Mouse (Mus musculus) liver, embryonic 14.5 days (tissue): ENCODE measurements around the gene Slc25a13. TPM values are rescaled to one million over a fixed set of nuclear protein-coding genes. Genes with fewer than 3 reads are reported as not detected.

Experiments
- ATAC-seq: fragments of 200-750 bp; cut with Nextera tagmentation; 2 replicates; pipeline ENCODE4 v1.8.0; 2017; ENCODE audit warnings: moderate number of reproducible peaks, mild to moderate bottlenecking, moderate library complexity; ENCODE audit not compliant: insufficient read depth
- DNase-seq, 3 experiments: peaks; one replicate each; pipeline ENCODE4 v3.0.0-alpha.2; 2012 to 2013; ENCODE audit warnings: low read depth in 3 of 3, low spot score in 3 of 3
- H3K27ac ChIP-seq: fragments of 300-500 bp; sonication (generic); 2 replicates; pipeline ENCODE4 v1.5.1; 2014; ENCODE audit warnings: moderate library complexity, mild to moderate bottlenecking, control low read depth, inconsistent platforms
- H3K27me3 ChIP-seq: fragments of 300-500 bp; sonication (generic); 2 replicates; pipeline ENCODE4 v1.6.1; 2014; ENCODE audit warnings: mild to moderate bottlenecking, low read length, moderate library complexity; ENCODE audit not compliant: control insufficient read depth, insufficient read depth
- H3K36me3 ChIP-seq: fragments of 300-500 bp; sonication (generic); replicated peaks from 2 replicates; pipeline ENCODE4 v1.6.1; 2014; ENCODE audit warnings: low read depth; ENCODE audit not compliant: control insufficient read depth, insufficient read depth
- H3K4me1 ChIP-seq, 2 experiments: fragments of 200-500 bp in 1 of 2; fragments of 300-500 bp in 1 of 2; sonication (generic) in 1 of 2; replicated peaks; 2 replicates each; pipeline ENCODE4 v1.6.1; 2012 to 2014; ENCODE audit warnings: antibody characterized with exemption in 1 of 2, inconsistent platforms in 1 of 2, low read length in 1 of 2; ENCODE audit not compliant: control insufficient read depth in 2 of 2, insufficient read depth in 2 of 2
- H3K4me2 ChIP-seq: fragments of 300-500 bp; sonication (generic); 2 replicates; pipeline ENCODE4 v1.6.1; 2014; ENCODE audit warnings: low read depth, mild to moderate bottlenecking, control low read depth, moderate library complexity
- H3K4me3 ChIP-seq, 2 experiments: fragments of 200-500 bp in 1 of 2; fragments of 300-500 bp in 1 of 2; sonication (generic) in 1 of 2; 2 replicates each; pipeline ENCODE4 v1.5.1; 2012 to 2014; ENCODE audit warnings: low read depth in 2 of 2, low read length in 2 of 2, mild to moderate bottlenecking in 2 of 2, control low read depth in 1 of 2, inconsistent platforms in 1 of 2, moderate library complexity in 1 of 2; ENCODE audit not compliant: insufficient read depth in 1 of 2
- H3K9ac ChIP-seq: fragments of 300-500 bp; sonication (generic); replicated peaks from 2 replicates; pipeline ENCODE4 v1.6.1; 2014; ENCODE audit warnings: mild to moderate bottlenecking, control low read depth, moderate library complexity
- H3K9me3 ChIP-seq: fragments of 300-500 bp; sonication (generic); 2 replicates; pipeline ENCODE4 v1.6.1; 2016; ENCODE audit warnings: low read length, mixed read lengths; ENCODE audit not compliant: control insufficient read depth
- CTCF ChIP-seq: IDR thresholded peaks from 2 replicates; pipeline ENCODE4 v1.5.1; 2016; ENCODE audit warnings: antibody characterized with exemption, low read depth, control low read depth
- EP300 ChIP-seq: IDR thresholded peaks from 2 replicates; pipeline ENCODE4 v1.6.1; 2016; ENCODE audit warnings: antibody characterized with exemption, low read depth
- WGBS: fragments of 180-500 bp; shearing (Covaris S2); extraction: QIAGEN DNeasy Blood & Tissue Kit; methylation state at CpG from one replicate; pipeline ENCODE4 v1.1.7; 2014; ENCODE audit not compliant: insufficient replicate concordance; 5-methylcytosine and 5-hydroxymethylcytosine counted together
- polyA plus RNA-seq, 2 experiments: library from polyadenylated mRNA; depleted of rRNA in 1 of 2; stranded (reverse) in 1 of 2; unstranded in 1 of 2; fragments of >200 nt; fragmentation: Nextera tagmentation in 1 of 2; extraction: Ambion mirVana in 1 of 2; gene quantifications; 2 replicates each; pipeline versions ENCODE4 v1.2.1 to v1.2.3; 2012 to 2014

Slc25a13 gene
- polyA plus RNA-seq, 2 experiments: 11.6 to 26.0 TPM

DNA sequence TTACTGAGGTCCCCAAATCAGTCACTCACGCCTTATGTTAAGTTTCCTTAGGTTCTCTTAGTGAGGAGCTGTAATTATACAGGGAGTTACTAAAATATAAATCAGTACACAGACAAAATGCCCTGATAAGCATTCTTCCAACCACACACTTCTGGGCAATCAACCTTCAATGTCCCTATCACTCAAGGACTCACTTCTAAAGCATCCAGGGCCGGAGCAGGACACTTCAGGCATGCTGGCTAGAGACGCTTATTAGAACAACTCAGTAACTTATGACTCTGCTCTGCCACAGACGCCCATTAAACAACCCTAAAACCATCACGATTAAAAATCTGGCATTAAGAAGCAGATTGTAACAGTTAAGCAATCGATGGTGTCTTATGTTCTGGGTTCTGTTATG is 19.6 kb downstream of the Slc25a13 start:
- 70% methylated on average over 6 of the region's 6 CpGs for WGBS
- Histone ChIP-seq H3K4me3 (no peak overlapping the region), H3K9me3 (no peaks in the 10 kb centered on the region), H3K4me2 (no peak overlapping the region), H3K4me1 (no peaks in the 10 kb centered on the region; a peak in 1 of 4 replicates), H3K9ac (no peak overlapping the region), H3K36me3 (no peaks in the 10 kb centered on the region), H3K27me3 (no peaks in the 10 kb centered on the region), H3K27ac (no peak overlapping the region)
- TF ChIP-seq EP300 (no peak), CTCF (no peak)
- no peak for DNase-seq
- ATAC-seq: no peak

DNA sequence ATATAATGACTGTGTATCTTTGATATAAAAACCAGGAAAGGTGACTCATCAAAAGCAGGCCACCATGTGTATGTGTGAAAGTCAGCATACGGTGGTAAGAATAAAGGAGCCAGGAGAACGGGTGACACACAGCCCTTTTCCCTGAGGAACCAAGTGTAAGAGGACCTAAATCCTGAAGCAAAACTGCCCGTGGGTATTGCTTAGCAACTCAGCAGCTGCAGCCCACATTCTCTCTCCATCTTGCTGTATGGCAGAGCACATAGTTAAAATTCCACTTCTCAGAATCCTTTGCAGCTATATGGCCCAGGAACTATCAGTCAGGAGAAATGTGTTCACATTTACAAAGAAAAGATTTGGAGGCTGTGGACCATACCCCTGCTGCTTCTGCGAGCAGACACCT is 20.4 kb downstream of the Slc25a13 start:
- no peaks in the 10 kb centered on the region for H3K27me3 ChIP-seq
- DNase-seq: no peak
- no peaks in the 10 kb centered on the region for H3K9me3 ChIP-seq
- no peak overlapping the region for H3K9ac ChIP-seq
- no peaks in the 10 kb centered on the region for H3K4me1 ChIP-seq
- H3K36me3 ChIP-seq: no peaks in the 10 kb centered on the region
- no peak for TF ChIP-seq CTCF
- TF ChIP-seq EP300: no peak
- H3K4me2 ChIP-seq: no peak overlapping the region
- H3K27ac ChIP-seq: no peak overlapping the region
- 72% methylated on average over 4 of the region's 4 CpGs for WGBS
- no peak for ATAC-seq
- H3K4me3 ChIP-seq: no peak overlapping the region

DNA sequence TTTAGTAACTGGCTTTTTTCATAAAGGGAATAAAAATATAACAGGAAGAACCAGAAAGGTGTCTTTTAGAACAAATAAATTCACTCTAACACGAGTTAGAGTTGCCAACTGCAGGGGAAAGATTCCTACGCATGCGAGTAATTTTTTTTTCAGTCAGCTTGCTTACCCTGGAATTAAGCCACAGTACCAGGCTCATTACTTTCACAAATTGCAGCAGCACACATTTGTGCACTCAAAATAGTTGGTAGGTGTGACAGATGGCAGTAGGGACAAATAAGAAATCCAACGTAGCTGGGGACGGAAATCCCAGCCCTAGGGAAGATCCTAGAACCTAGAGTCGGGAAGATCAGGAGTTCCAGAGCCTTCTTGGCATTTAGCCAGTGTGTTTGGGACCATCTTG is 22.1 kb downstream of the Slc25a13 start:
- no peak overlapping the region for H3K4me2 ChIP-seq
- H3K4me1 ChIP-seq: no peaks in the 10 kb centered on the region
- H3K4me3 ChIP-seq: no peak overlapping the region
- H3K9me3 ChIP-seq: no peaks in the 10 kb centered on the region
- H3K27me3 ChIP-seq: no peaks in the 10 kb centered on the region
- H3K9ac ChIP-seq: no peak overlapping the region
- no peak overlapping the region for H3K27ac ChIP-seq
- TF ChIP-seq EP300: no peak
- TF ChIP-seq CTCF: no peak
- WGBS: 75% methylated on average over 6 of the region's 6 CpGs
- no peak for DNase-seq
- no peaks in the 10 kb centered on the region for H3K36me3 ChIP-seq
- no peak for ATAC-seq

DNA sequence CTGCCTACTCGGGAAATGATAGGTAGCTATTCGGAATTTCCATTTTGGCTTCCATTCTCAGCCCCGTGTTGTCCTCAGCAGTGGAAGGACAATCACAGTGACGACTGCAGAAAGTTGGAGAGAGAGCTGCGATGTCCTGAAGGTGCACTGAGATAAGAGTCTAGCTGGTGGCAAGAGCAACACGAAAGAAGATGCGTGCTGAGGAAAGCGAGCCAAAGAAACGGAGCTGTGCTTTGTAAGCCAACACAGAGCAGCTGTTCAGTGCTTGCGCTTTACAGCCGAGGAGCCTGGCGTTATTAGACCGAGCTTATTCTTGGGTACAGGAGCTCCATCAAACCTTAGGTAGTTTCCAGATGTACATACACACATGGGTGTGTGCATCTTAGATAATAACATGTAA is 23.1 kb downstream of the Slc25a13 start:
- no peaks in the 10 kb centered on the region for H3K9me3 ChIP-seq
- H3K9ac ChIP-seq: no peak overlapping the region
- no peak for TF ChIP-seq EP300
- TF ChIP-seq CTCF: no peak
- no peak overlapping the region for H3K4me2 ChIP-seq
- ATAC-seq (no peak), DNase-seq (no peak)
- no peaks in the 10 kb centered on the region for H3K27me3 ChIP-seq
- no peak overlapping the region for H3K27ac ChIP-seq
- H3K4me3 ChIP-seq: no peak overlapping the region
- no peaks in the 10 kb centered on the region for H3K36me3 ChIP-seq
- WGBS: 72% methylated on average over 13 of the region's 13 CpGs
- H3K4me1 ChIP-seq: no peaks in the 10 kb centered on the region

DNA sequence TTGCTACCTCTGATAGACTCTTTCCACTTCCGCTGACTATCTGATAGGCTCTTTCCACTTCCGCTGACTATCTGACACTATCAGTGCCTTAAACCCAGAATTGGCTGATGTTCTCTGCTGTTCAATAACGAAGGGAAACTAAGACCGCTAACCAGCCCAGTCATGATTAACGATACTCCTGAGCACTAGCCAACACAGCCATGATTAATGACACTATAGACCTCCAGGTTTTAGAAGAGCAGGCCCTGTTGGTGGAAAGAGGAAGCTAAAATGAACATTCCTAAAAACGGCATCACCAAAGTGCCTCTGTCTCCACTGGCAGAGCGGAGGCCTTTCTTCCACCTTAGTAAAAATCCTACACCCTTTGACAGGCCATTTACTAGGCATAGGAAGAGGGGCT is 24.6 kb downstream of the Slc25a13 start:
- ATAC-seq: no peak
- Histone ChIP-seq H3K9me3 (no peaks in the 10 kb centered on the region), H3K27me3 (no peaks in the 10 kb centered on the region), H3K27ac (no peak overlapping the region), H3K36me3 (no peaks in the 10 kb centered on the region), H3K4me1 (no peaks in the 10 kb centered on the region; a peak in 1 of 4 replicates), H3K9ac (no peak overlapping the region), H3K4me3 (no peak overlapping the region), H3K4me2 (no peak overlapping the region)
- WGBS: 63% methylated on average over 7 of the region's 7 CpGs
- no peak for DNase-seq
- TF ChIP-seq CTCF (no peak), EP300 (no peak)
